Mouse (Mus musculus): ENCODE data around the gene Znrf1.

GRCm38 (mm10) chr8:111618273-111618672 is 82.4 kb downstream of the Znrf1 start:
- TF ChIP-seq CTCF (IDR thresholded peaks at IDR 0.05; ENCODE audit: borderline replicate concordance, insufficient read depth, low read depth, low read length) (no peak), POLR2A (IDR thresholded peaks at IDR 0.05; ENCODE audit: borderline replicate concordance, insufficient read depth, low read length) (no peak)
